Mouse (Mus musculus): ENCODE data around the gene Gm6096. TPM values are rescaled to one million over a fixed set of nuclear protein-coding genes. Genes with fewer than 3 reads are reported as not detected.

The Gm6096 gene
- total RNA-seq, 2 experiments from 2014 or later = not detected

GRCm38 (mm10) chr7:34296124-34296523 lies 45.3 kb downstream of the Gm6096 start:
- DNase-seq = no peak
- intact Hi-C loops (cut with DNase I) = no loop called here

GRCm38 (mm10) chr7:34298818-34299217 lies 48.0 kb downstream of the Gm6096 start:
- intact Hi-C loops (cut with DNase I) = no loop called here
- no peak for DNase-seq

Other genes starting within 250 kb of the Gm6096 start
- gene Scgb2b27, start 237.1 kb upstream of the Gm6096 start, total RNA-seq (2021) = not detected
- not detected for gene Scgb1b27, start 229.6 kb upstream of the Gm6096 start, total RNA-seq (2021)
- gene Scgb1b30, start 155.6 kb upstream of the Gm6096 start, total RNA-seq (2021) = not detected
- 10 to 100 TPM in 1 of 2 experiments, 1 to 10 TPM in 1; 8.6 to 10.3 TPM for gene Wtip, start 117.8 kb upstream of the Gm6096 start, total RNA-seq (2021)
- gene Uba2, start 81.4 kb upstream of the Gm6096 start, total RNA-seq (2021) = 10 to 100 TPM; 32.9 to 35.1 TPM
- 10 to 100 TPM; 21.9 to 22.1 TPM for gene Pdcd2l, start 54.4 kb upstream of the Gm6096 start, total RNA-seq (2021)
- gene Gpi1, start 20.7 kb upstream of the Gm6096 start, total RNA-seq (2021) = 100 to 1,000 TPM; 520 to 540 TPM
- gene 4931406P16Rik, start 62.5 kb downstream of the Gm6096 start, total RNA-seq (2021) = 10 to 100 TPM; 47.4 to 55.9 TPM
- gene Lsm14a, start 142.3 kb downstream of the Gm6096 start, total RNA-seq (2021) = 10 to 100 TPM; 82.9 to 83.7 TPM